Mouse (Mus musculus) ES-E14 (cell line): ENCODE measurements around the gene Far2.

ENCODE experiments used
- CHD2 ChIP-seq: IDR thresholded peaks from 2 replicates; pipeline ENCODE4 v1.6.1; 2014; ENCODE audit warnings: mild to moderate bottlenecking, low read depth, low read length, inconsistent platforms
- HCFC1 ChIP-seq: IDR thresholded peaks from 2 replicates; pipeline ENCODE4 v1.6.1; 2012; ENCODE audit warnings: low read length, inconsistent platforms, borderline replicate concordance; ENCODE audit not compliant: insufficient read depth
- ZC3H11A ChIP-seq: IDR thresholded peaks from 2 replicates; pipeline ENCODE4 v1.6.1; 2012; ENCODE audit warnings: low read depth, mild to moderate bottlenecking, inconsistent platforms, low read length, borderline replicate concordance
- ZNF384 ChIP-seq: IDR thresholded peaks from 2 replicates; pipeline ENCODE4 v1.6.1; 2012; ENCODE audit warnings: low read depth, low read length, inconsistent platforms

- TF ChIP-seq ZNF384 (no peak), ZC3H11A (no peak), CHD2 (no peak), HCFC1 (no peak)
Observed at GRCm38 (mm10) chr6:148102434-148102833, 55.4 kb downstream of the Far2 start.
